Mouse (Mus musculus): Measurements from ENCODE around the gene Myh7.

- TF ChIP-seq CTCF (IDR thresholded peaks at IDR 0.05; ENCODE audit: borderline replicate concordance, insufficient read depth, low read depth, low read length) (no peak), POLR2A (IDR thresholded peaks at IDR 0.05; ENCODE audit: borderline replicate concordance, insufficient read depth, low read length) (no peak)
Measured at GRCm38 (mm10) chr14:54955481-54955880, 38.9 kb downstream of the Myh7 start.

Data from cerebellum, adult 2 months (tissue).